Mouse (Mus musculus) bone marrow macrophage, adult 2 months (primary cell): ENCODE data around the gene Gm14190. TPM values are rescaled to one million over a fixed set of nuclear protein-coding genes. Genes with fewer than 3 reads are reported as not detected.
"Not testable (repeated sequence)": the region's sequence is repeated elsewhere in the genome, so short reads cannot be mapped to it uniquely, and the experiment has no call there.

Experiments
- H3K27ac ChIP-seq: 2 replicates; pipeline ENCODE4 v1.5.1; 2012; ENCODE audit warnings: low read depth, low read length; ENCODE audit not compliant: insufficient read depth
- H3K4me1 ChIP-seq: 2 replicates; pipeline ENCODE4 v1.6.1; 2012; ENCODE audit warnings: low read length; ENCODE audit not compliant: control insufficient read depth, insufficient read depth
- H3K4me3 ChIP-seq: 2 replicates; pipeline ENCODE4 v1.5.1; 2012; ENCODE audit warnings: mild to moderate bottlenecking, low read length, moderate library complexity; ENCODE audit not compliant: insufficient read depth
- CTCF ChIP-seq: IDR thresholded peaks from 2 replicates; pipeline ENCODE4 v1.5.1; 2012; ENCODE audit warnings: low read depth, mild to moderate bottlenecking, low read length, moderate library complexity
- POLR2A ChIP-seq: IDR thresholded peaks from 2 replicates; pipeline ENCODE4 v1.6.1; 2012; ENCODE audit warnings: mild to moderate bottlenecking, low read depth, low read length, borderline replicate concordance
- polyA plus RNA-seq: library from polyadenylated mRNA; stranded (reverse); fragments of >200 nt; gene quantifications from 2 replicates; pipeline ENCODE4 v1.2.4, GENCODE M21; 2012; ENCODE audit not compliant: missing spikeins, insufficient read depth, insufficient read length

Gm14190 gene
- polyA plus RNA-seq, 1 experiment: not detected

GRCm38 (mm10) chr11:99650136-99650535 is 40.4 kb downstream of the Gm14190 start, which contains the start of gene Gm11555:
Gm11555 (minus strand) TSS chr11:99650236.
- no peak for TF ChIP-seq CTCF
- TF ChIP-seq POLR2A: no peak
- Histone ChIP-seq H3K4me1 (no peaks in the 10 kb centered on the region), H3K27ac (no peak within 1 kb of the TSS), H3K4me3 (no peak within 1 kb of the TSS)

GRCm38 (mm10) chr11:99646444-99646843 is 44.1 kb downstream of the Gm14190 start:
- H3K4me1 ChIP-seq: no peaks in the 10 kb centered on the region
- TF ChIP-seq POLR2A: no peak
- TF ChIP-seq CTCF: no peak
- H3K4me3 ChIP-seq: no peak overlapping the region
- H3K27ac ChIP-seq: no peak overlapping the region

- TF ChIP-seq CTCF: no peak
Observed at GRCm38 (mm10) chr11:99644351-99644750, 46.2 kb downstream of the Gm14190 start.

GRCm38 (mm10) chr11:99643635-99644139 is 46.9 kb downstream of the Gm14190 start, which contains the start of gene Krtap4-7:
Krtap4-7 (minus strand) TSS chr11:99644089.
- not testable (repeated sequence) for H3K4me3 ChIP-seq, H3K27ac ChIP-seq, H3K4me1 ChIP-seq

More at GRCm38 (mm10) chr11:99644351-99644750, 46.2 kb downstream of the Gm14190 start:
- Histone ChIP-seq H3K4me3 (no peak overlapping the region), H3K27ac (no peak overlapping the region), H3K4me1 (no peaks in the 10 kb centered on the region)

GRCm38 (mm10) chr11:99640926-99641325 is 49.6 kb downstream of the Gm14190 start:
- TF ChIP-seq POLR2A: no peak
- TF ChIP-seq CTCF: no peak
- Histone ChIP-seq H3K27ac (no peak overlapping the region), H3K4me1 (no peaks in the 10 kb centered on the region), H3K4me3 (no peak overlapping the region)

Other genes starting within 250 kb of the Gm14190 start
- not detected in 2 replicates for gene Krt23, start 197.6 kb downstream of the Gm14190 start, polyA plus RNA-seq
- gene Krt39, start 169.4 kb downstream of the Gm14190 start, polyA plus RNA-seq: not detected in 2 replicates
- not detected in 2 replicates for gene Krt40, start 147.6 kb downstream of the Gm14190 start, polyA plus RNA-seq
- not detected in 2 replicates for gene Krtap3-3, start 139.9 kb downstream of the Gm14190 start, polyA plus RNA-seq
- gene Krtap3-2, start 133.9 kb downstream of the Gm14190 start, polyA plus RNA-seq: not detected in 2 replicates
- not detected in 2 replicates for gene Gm11939, start 131.3 kb downstream of the Gm14190 start, polyA plus RNA-seq
- not detected in 2 replicates for gene Krtap3-1, start 124.1 kb downstream of the Gm14190 start, polyA plus RNA-seq
- gene Krtap1-5, start 109.7 kb downstream of the Gm14190 start, polyA plus RNA-seq: not detected in 2 replicates
- not detected in 2 replicates for gene Krtap1-4, start 107.1 kb downstream of the Gm14190 start, polyA plus RNA-seq
- not detected in 2 replicates for gene Krtap1-3, start 99.4 kb downstream of the Gm14190 start, polyA plus RNA-seq
- not detected in 2 replicates for gene Krtap9-3, start 92.6 kb downstream of the Gm14190 start, polyA plus RNA-seq
- gene Gm11938, start 87.4 kb downstream of the Gm14190 start, polyA plus RNA-seq: not detected in 2 replicates
- not detected in 2 replicates for gene Gm11937, start 80.6 kb downstream of the Gm14190 start, polyA plus RNA-seq
- gene Krtap2-4, start 75.9 kb downstream of the Gm14190 start, polyA plus RNA-seq: not detected in 2 replicates
- not detected in 2 replicates for gene Gm11562, start 70.3 kb downstream of the Gm14190 start, polyA plus RNA-seq
- not detected in 2 replicates for gene Krtap4-1, start 62.5 kb downstream of the Gm14190 start, polyA plus RNA-seq
- not detected in 2 replicates for gene Krtap4-2, start 55.7 kb downstream of the Gm14190 start, polyA plus RNA-seq
- not detected in 2 replicates for gene Krtap4-7, start 46.7 kb downstream of the Gm14190 start, polyA plus RNA-seq
- gene Gm11555, start 40.5 kb downstream of the Gm14190 start, polyA plus RNA-seq: not detected in 2 replicates
- not detected in 2 replicates for gene Gm11563, start 31.8 kb downstream of the Gm14190 start, polyA plus RNA-seq
- not detected in 2 replicates for gene Krtap4-6, start 24.8 kb downstream of the Gm14190 start, polyA plus RNA-seq
- gene Gm14180, start 43.5 kb upstream of the Gm14190 start, polyA plus RNA-seq: not detected in 2 replicates
- not detected in 2 replicates for gene Gm11595, start 82.2 kb upstream of the Gm14190 start, polyA plus RNA-seq
- gene Krtap4-8, start 90.0 kb upstream of the Gm14190 start, polyA plus RNA-seq: not detected in 2 replicates
- gene Krtap4-9, start 94.5 kb upstream of the Gm14190 start, polyA plus RNA-seq: not detected in 2 replicates
- not detected in 2 replicates for gene Gm11596, start 102.7 kb upstream of the Gm14190 start, polyA plus RNA-seq
- not detected in 2 replicates for gene Gm11569, start 108.2 kb upstream of the Gm14190 start, polyA plus RNA-seq
- gene Gm11554, start 113.7 kb upstream of the Gm14190 start, polyA plus RNA-seq: not detected in 2 replicates
- gene Krtap4-13, start 119.2 kb upstream of the Gm14190 start, polyA plus RNA-seq: not detected in 2 replicates
- gene Gm11564, start 124.9 kb upstream of the Gm14190 start, polyA plus RNA-seq: not detected in 2 replicates
- not detected in 2 replicates for gene 2300003K06Rik, start 147.3 kb upstream of the Gm14190 start, polyA plus RNA-seq
- not detected in 2 replicates for gene Krtap4-16, start 160.9 kb upstream of the Gm14190 start, polyA plus RNA-seq
- gene Gm11568, start 167.2 kb upstream of the Gm14190 start, polyA plus RNA-seq: not detected in 2 replicates
- gene Gm11559, start 173.7 kb upstream of the Gm14190 start, polyA plus RNA-seq: not detected in 2 replicates
- not detected in 2 replicates for gene Krtap9-1, start 182.6 kb upstream of the Gm14190 start, polyA plus RNA-seq
- not detected in 2 replicates for gene Gm11567, start 188.4 kb upstream of the Gm14190 start, polyA plus RNA-seq
- not detected in 2 replicates for gene Krtap31-1, start 217.2 kb upstream of the Gm14190 start, polyA plus RNA-seq
- not detected in 2 replicates for gene Gm11565, start 224.0 kb upstream of the Gm14190 start, polyA plus RNA-seq
- not detected in 2 replicates for gene Krtap31-2, start 245.6 kb upstream of the Gm14190 start, polyA plus RNA-seq